Mouse (Mus musculus) hindlimb bud, embryonic 11.5 days (tissue): Measurements from ENCODE around the gene Anapc13.

Source experiments
- DNase-seq: peaks from one replicate; pipeline ENCODE4 v3.0.0-alpha.2; 2012; ENCODE audit warnings: low read depth, low spot score; ENCODE audit errors: extremely low spot score

Anapc13 gene

DNA sequence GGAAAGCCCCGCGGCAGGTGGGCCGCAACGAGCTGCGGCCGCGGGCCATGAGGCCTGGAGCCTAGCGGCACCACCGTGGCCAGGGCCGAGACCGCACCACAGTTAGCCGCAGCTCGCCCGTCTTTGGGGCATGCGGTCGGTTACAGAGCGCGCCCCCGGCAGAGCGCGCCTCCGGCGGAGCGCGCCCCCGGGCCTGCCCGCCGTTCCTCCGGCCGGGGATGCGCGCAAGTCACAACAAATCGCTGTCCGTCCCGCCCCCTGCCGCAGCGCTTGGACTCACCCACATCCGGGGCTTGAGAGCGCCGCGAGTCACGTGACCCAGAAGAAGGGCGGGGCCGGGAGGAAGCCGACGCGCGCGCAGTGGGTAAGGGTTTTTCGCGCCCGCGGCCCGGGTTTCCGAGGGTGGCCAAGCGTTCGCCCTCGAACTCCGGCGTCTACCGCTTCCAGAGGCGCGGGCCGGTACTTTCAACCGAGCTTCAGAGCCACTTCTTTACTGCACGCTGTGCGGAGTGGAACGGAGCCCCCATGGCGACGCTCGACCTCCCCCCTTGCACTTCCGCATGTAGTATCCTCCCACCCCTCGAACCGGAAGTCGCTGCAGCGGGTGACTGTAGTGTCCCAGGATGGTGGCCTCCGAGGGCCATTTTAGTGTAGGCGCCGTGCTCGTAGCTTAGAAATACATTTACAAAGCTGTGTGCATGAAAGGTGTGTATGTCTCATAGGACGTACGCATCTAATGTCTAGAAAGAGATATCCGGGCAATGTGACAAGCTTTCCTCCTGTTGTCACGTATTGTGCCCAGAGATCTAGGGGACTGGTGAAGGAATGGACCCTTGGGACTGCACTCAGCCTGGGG, at the start of gene Anapc13, which contains the start of gene Cep63:
Gene Anapc13 (plus strand): TSS at position 314 of the 856 bp plus-strand sequence.
Gene Cep63 (minus strand): TSS at position 552 of the 856 bp plus-strand sequence.
- peak; percentile 86 for DNase-seq

DNA sequence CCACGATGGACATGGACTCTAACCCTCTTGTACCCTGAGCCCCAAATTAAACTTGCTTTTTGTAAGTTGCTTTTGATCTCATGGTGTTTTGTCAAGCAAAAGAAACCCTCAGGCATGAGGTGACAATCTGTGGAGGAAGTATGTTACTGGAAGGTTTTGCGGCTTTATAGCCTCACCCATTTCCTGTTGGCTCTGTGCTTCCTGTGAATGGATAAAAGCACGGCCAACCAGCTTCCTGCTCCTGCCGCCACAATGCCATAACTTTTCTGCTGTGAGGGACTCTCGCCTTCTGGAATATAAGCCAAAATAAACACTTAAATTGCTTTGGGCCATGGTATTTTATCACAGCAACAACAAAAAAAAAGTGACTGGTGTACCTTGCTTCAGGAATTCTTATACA, 48.6 kb upstream of the Anapc13 start:
- no peak for DNase-seq

DNA sequence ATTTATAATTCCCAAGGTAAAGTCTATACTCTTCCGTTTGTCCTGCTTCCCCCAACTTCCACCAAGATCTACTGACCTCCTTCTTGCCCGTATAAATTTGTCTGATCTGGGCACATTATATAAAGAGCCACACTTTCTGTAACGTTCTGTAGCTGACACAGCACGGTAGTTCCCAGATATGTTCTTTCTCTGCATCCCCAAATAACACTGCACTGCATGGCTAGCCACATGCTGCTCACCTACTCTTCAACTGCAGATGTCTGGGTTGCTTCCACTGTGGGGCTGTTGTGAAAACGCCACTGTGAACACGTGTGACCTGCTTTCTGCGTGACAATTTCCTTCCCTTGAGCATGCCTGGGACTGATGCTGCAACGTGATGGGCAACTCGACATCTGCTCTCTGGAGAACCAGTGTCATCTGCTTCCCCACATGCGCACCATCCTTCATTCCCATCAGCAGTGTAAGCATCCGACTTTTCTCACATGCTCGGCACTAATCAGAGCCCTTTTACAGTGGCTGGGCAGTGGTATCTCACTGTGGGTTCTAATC, 44.1 kb upstream of the Anapc13 start:
- DNase-seq, result no peak

DNA sequence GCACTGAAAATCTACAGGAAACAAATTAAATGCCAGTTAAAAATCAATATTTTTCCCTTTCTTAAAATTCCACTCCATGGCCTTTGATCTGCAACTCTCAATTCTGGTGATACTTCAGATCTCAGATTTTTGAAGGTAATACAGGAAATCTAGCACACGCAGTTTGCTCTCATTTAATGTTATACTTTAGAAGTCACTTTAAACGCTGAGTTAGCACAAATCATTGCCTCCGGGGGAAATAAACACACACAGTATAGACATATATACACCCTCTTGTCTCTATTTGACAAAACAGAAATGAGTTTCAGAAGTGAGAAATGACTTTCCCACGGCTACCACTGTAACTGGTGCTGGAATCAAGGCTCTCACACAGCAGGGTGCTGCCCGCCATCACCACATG, 38.7 kb upstream of the Anapc13 start:
- no peak for DNase-seq

DNA sequence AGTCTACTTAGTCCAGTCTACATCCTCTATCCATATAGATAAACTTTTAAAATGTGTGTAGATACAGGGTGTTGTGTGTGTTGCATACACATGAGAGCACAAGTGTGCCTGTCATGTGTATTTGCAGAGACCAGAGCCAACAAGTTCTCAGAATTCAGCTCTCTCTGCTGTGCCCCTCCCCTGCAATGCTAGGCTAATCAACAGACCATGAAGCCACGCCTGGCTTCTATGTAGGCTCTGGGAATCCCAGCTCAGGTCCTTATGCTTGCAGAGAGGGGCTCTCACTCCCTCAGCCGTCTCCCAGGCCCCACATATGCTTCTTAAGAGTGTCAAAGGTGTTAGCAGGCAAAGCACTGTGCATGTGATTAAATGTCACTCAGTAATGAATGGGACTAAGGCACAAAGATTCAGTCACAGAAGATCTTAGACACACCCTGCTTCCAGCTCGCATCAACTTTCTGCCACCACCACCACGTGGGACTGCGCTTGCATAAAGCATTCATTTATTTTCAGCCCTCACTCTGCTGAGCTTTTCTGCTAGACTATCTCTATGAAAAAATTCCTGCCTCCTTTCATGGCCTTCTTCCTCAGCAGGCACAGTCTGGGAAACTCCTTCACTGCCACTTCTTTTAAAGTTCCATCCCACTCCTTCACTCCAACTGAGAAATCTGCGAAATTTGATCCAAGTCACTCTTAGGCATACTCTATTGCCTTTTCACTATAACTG, 31.3 kb upstream of the Anapc13 start:
- DNase-seq, result no peak

DNA sequence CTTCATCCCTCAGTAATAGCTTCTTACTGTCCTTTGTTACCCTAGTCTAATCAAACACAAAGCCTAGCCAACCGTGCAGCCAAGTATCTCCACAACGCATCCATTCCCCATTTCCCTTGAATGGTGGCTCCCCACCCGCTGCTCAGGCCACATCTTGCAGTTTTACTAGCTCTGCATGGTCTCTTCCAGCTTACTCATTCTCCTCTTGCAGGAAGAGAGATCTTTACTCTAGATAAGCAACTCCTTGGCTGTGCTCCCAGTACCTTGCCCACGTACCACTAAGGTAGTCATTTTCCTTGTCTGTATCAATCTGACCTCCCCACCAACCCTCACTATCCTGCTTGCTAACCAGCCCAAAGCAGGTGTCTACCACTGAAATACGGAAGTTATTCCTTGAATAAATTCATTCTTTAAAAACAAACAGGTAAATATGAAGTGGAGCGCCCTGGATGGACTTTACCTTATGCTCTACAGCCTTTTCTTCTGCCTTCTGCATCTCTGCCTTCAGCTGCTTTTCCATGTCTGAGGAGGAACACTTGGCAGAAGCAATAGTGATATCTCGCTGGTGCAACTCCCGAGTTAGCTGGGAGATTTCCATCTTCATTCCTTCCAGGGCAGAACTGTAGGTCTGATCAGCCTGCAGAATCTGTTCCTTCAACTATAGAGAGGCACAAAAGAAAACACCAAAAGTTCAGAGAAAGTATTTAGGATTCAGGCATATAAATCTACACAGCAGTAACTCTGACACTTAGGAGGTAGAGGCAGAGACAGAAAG, 30.2 kb upstream of the Anapc13 start:
- DNase-seq, result no peak

DNA sequence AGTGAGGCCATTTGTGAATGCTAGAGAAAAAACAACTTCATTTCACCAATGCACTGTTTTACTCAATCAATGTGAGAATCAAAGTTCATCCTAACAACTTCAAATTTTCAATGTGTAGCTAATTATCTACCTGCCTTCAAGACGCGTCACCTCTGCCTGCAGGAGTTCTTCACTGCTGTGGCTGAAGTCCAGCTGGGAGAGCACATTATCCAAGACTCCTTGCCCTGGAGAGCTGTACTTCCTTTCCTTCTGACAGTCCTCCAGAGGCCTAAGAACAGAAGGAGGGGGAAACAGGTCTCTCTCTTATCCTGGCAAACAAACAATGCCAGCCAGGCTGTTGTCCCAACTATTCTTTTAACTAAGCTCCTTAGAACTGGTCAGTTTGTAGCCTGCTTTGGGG, 24.9 kb upstream of the Anapc13 start:
- no peak for DNase-seq

DNA sequence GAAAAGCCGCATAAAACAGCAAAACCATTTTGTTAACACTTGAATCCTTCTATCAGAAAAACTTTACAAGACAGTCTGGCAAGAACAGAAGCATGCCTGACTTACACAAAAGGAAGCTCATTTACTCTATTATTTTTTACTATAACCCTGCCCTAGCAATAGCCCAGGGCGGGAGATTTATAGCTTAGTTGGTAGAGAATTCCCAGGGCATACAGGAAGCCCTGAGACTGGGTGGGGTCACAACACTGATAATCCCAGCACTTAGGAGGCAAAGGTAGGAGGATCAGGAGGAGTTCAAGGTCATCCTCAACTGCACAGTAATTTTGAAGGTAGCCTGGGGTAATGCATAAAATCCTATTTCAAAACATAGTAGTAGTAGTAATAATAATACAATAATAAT, 24.4 kb upstream of the Anapc13 start:
- no peak for DNase-seq

DNA sequence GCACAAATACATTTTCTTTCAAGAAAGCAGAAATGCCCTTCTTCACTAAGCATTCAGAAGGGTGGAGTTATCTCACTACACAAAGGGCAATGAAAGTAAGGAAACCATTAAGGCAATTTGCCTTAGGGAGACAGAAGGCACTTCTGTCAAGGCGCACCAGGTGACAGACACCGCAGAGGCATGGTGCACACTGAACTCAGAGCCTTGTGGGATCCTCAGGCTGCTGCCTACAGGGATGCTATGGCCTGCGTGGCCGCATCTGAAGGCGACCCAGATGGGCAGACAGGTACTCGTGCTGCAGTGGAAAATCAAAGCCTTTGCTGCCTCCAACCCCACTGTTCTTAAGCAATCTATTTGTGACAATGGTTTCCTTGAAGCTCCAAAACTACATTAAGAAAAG, 20.9 kb upstream of the Anapc13 start:
- no peak for DNase-seq

DNA sequence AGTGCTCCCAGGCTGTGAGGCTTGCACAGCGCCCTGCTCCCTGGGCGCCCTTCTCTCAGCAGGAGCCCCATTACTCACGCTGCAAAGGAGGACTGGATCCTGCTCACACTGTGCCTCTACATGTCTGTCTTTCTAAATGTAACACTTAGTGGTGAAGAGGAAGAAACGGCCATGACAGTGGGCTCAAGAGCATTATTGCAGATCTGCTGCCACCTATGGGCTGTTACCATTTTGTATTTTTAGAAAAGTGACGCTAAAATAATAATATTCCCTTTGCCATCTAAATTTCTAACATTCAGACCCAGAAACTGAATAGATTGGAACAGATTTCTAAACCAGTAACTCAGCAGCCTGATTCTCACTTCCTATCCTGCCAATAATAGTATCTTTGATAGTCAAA, 18.6 kb upstream of the Anapc13 start:
- DNase-seq, result no peak

DNA sequence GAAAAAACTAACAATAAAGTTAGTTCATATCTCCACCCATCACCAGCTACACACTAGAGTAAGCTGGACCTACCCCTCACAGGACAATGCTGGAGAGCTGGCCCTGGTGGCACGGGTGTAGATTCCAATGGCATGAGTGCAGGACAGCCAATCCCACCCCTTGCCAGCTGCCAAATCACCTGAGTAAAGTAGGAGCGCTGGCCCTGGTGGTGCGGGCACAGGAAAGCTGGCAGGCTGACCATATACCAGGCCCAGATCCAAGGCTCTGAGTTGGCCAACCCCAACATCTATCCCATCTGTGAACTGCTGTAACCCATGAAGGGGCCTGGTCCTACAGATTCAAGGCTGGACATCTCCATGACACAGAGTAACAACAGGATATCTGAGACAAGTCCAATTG, 16.9 kb upstream of the Anapc13 start:
- DNase-seq, result no peak

DNA sequence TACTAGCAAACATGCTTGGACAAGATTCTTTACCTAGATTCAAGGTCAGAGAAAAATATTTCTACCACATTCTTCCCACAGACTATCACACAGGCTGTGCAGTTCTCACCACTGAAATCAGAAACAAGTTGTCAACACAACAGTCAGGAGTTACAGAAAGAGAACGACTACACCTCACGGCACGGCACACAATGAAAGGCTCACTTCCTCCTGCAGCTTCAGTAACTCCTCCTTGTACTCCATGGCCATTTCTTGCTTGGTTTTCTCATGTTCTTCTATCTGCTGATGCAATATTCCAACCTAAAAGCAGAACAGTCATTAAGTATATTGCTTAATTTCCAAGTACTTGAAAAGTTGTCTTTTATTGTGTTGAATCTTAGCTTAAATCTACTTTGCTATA, 11.0 kb upstream of the Anapc13 start:
- DNase-seq, result no peak

DNA sequence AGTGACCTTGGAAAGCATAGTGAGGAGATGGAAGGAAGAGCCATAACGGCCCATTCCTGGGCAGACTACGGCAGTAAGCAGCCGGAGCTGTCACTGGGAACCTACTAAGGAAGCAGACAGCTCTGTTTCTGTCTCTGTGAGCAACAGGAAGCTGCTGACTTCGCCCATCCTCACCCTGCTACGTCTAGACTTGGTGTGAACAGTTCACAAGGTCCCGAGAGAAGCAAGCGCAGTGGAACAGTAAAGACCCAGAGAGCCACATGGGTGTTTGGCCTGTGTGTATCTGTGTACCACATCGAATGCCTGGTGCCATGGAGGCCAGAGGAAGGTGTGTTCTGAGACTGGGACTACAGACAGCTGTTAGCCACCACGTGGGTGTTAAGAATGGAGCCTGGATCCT, 9.8 kb upstream of the Anapc13 start:
- no peak for DNase-seq

DNA sequence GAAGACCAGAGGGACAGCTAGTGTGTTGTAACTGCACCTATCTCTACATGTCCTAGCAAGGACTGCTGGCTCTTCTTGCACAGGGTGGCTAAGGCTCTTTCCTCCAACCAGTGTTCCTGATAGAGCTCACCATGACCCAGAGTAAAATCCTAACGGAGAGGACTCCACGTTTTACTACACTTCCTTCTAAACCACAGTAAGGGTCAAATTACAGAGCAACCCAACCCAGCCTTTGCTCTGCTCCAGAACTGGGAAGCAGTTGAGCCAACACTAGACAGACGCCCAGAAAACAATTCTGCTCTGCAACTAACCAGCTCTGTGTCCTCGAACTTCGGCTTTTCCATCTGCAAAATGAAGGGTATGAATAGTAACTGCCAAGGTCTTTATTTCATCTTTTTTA, 4.7 kb upstream of the Anapc13 start:
- no peak for DNase-seq

DNA sequence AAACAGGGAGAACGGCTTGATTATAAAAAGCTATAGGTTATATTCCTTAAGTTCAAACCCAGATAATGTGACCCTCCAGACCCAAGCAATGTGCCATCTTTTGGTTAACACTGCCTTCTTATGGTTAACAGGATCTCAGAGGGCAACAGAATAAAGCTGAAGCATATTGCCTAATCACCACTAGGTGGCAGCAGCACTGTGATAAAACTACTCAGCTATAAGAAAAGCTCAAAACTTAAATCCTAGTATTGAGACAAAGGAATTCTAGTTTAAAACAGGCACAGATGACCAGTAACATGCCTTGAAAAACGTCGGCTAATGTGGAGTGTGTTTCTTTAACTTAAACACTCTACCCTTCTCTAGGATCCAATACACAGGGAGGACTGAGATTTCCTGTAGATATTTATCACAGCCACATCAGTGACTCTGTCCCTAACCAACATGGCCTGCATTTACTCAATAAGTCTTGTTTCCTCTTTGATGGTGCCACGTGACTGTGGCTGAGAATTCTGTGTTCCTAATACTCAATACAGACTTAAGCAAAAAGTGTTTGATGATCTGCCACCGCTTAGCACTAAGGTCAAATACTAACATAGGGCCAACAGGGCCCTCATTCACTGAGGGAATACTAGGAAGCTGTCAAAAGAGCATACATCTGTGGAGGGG, 3.8 kb upstream of the Anapc13 start:
- DNase-seq, result peak; percentile 78

DNA sequence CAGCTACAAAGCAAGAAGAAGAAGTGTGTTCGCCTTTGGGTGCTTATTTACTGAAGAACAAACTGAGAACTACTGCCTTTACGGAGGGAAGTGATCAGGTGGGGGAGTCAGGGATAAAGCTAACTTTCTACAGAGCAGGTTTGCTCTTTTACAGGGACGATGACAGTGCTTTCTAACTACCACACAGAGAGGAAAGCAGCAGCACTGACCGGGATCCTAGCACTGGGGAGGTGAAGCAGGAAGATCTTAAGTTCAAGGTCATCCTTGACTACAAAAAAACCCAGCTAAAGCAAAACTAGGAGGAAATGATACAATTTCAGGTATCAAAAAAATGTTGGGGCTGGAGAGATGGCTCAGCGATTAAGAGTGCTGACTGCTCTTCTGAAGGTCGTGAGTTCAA, 3.2 kb upstream of the Anapc13 start:
- no peak for DNase-seq

DNA sequence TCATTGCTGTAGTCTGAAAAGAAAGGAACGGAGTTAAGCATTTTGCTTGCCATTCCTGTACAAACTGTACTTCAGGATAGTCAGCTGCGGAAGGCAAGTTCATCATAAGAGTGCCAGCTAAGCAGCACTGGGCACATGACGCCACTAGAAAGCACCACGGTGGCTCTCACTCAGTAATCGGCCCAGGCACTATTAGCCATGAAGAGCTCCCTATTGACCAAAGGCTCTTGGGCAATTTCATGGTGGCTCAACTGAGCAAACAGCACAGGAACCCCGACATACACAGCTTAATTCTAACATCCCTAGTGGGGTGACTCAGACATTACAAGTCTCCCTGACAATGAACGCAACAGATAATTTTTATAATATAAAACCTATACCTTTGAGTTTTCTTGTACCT, 2.5 kb upstream of the Anapc13 start:
- DNase-seq, result no peak

DNA sequence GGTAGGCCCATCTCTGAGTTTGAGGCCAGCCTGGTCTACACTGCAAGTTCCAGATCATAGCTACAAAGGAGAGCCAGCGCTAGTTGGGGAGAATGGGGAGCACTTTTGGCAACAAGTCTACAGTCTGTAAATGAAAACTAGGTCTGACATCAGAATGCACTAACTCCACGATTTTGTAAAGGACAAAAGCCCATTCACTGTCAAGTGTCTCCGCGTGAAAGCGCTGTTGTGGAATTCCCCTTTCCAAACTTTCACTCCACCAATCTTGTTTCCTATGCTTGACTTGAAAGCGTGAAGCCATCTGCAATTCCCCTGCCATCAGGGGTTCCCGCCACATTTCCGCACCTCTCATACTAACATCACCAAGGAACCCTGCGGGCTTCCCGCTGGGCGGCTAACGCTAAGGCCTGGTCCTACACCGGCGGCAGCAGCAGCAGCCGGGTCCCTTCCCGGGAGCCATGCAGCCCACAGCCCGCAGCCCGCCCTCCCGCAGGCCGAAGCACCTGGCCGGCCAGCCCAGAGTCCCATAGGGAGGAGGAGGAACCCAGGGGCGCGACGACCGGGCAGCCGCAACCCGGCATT, 604 bp upstream of the Anapc13 start:
- DNase-seq, result no peak

DNA sequence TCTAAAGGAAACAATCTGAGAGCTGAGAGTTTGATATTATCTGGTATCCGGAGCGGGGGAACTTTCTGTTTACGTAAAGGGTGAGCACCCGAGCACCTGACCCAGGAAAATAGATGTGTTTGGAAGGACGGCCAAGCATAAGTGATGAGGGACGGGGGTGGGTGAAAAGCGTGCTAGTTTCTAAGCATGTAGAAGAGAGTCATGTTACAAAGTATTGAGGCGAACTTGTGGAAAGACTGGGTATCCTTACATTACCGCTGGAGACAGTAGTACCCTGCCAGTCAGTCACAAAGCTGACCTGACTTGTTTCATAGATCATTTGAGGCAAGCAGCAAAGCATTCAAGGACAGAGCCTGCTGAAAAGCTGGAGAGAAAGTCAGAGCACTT, 736 bp downstream of the Anapc13 start:
- no peak for DNase-seq

DNA sequence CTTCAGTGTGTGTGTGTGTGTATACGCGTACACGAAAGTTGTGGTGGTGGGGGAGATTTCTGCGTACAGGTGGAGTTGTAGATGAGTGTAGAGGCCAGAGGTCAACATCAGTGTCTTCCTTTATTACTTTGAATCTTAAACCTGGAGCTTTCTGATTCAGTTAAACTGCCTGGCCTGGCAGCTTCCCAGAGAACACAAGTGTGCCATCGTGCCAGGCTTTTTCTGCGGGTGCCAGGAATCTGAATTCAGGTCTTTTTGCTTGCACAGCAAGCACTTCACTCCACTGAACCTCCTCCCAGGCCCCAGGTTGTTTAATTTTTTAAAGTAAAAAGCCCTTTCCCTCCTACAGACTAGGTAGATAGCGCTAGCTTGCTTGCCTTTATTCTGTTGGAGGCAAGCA, 1.3 kb downstream of the Anapc13 start:
- DNase-seq, result no peak
